Mouse (Mus musculus) CH12.LX (cell line): ENCODE measurements around the gene Polr1d. TPM values are rescaled to one million over a fixed set of nuclear protein-coding genes. Genes with fewer than 3 reads are reported as not detected.

Experiments used
- DNase-seq: peaks from one replicate; pipeline ENCODE4 v3.0.0-alpha.2; 2013; ENCODE audit errors: extremely low read depth
- H3K27ac ChIP-seq: 2 replicates; pipeline ENCODE4 v1.5.1; 2012; ENCODE audit warnings: low read depth, mild to moderate bottlenecking, control low read depth, moderate library complexity; ENCODE audit not compliant: insufficient read depth
- H3K27me3 ChIP-seq: replicated peaks from 2 replicates; pipeline ENCODE3; 2012; ENCODE audit warnings: inconsistent platforms
- H3K36me3 ChIP-seq, 2 experiments: replicated peaks in 1 of 2; 2 replicates each; pipeline versions ENCODE3 to v1.6.1; 2012; ENCODE audit warnings: inconsistent platforms in 1 of 2, low read length in 1 of 2, mild to moderate bottlenecking in 1 of 2, mixed read lengths in 1 of 2, moderate library complexity in 1 of 2; ENCODE audit not compliant: control insufficient read depth in 1 of 2, insufficient read depth in 1 of 2
- H3K4me1 ChIP-seq, 2 experiments: 2 replicates each; pipeline ENCODE4 v1.6.1; 2012; ENCODE audit warnings: inconsistent platforms in 1 of 2, moderate library complexity in 1 of 2; ENCODE audit not compliant: insufficient read depth in 2 of 2, control insufficient read depth in 1 of 2
- H3K4me2 ChIP-seq: 2 replicates; pipeline ENCODE4 v1.6.1; 2012; ENCODE audit warnings: low read depth, mild to moderate bottlenecking, control low read depth; ENCODE audit not compliant: poor library complexity, insufficient read depth, severe bottlenecking
- H3K4me3 ChIP-seq, 3 experiments: fragments of 150-350 bp in 1 of 3; sonication (generic) in 1 of 3; replicated peaks in 1 of 3; 2 replicates each; pipeline versions ENCODE3 to v1.5.1; 2011 to 2012; ENCODE audit warnings: low read depth in 2 of 3, low read length in 2 of 3, mild to moderate bottlenecking in 2 of 3, moderate library complexity in 2 of 3, control low read depth in 1 of 3, improper control_type of control experiment in 1 of 3, inconsistent platforms in 1 of 3, mixed read lengths in 1 of 3; ENCODE audit not compliant: poor library complexity in 1 of 3
- H3K79me2 ChIP-seq: replicated peaks from 2 replicates; pipeline ENCODE4 v1.6.1; 2012; ENCODE audit warnings: mild to moderate bottlenecking, moderate library complexity; ENCODE audit not compliant: control insufficient read depth, poor library complexity, insufficient read depth, severe bottlenecking; ENCODE audit errors: extremely low read depth
- H3K9ac ChIP-seq: 2 replicates; pipeline ENCODE4 v1.6.1; 2012; ENCODE audit warnings: low read depth, mild to moderate bottlenecking, control low read depth, moderate library complexity; ENCODE audit not compliant: insufficient read depth
- H3K9me3 ChIP-seq: replicated peaks from 2 replicates; pipeline ENCODE3; 2012; ENCODE audit warnings: low read length, inconsistent platforms, mixed read lengths
- CHD1 ChIP-seq: IDR thresholded peaks from 2 replicates; pipeline ENCODE4 v1.6.1; 2012; ENCODE audit warnings: low read depth, low read length, improper control_type of control experiment, inconsistent platforms
- CHD2 ChIP-seq: IDR thresholded peaks from 2 replicates; pipeline ENCODE4 v1.6.1; 2011; ENCODE audit warnings: low read length, improper control_type of control experiment
- CTCF ChIP-seq, 2 experiments: IDR thresholded peaks in 1 of 2; conservative IDR thresholded peaks in 1 of 2; 2 replicates each; pipeline ENCODE4 v1.5.1; 2011 to 2012; ENCODE audit warnings: low read depth in 2 of 2, low read length in 2 of 2, improper control_type of control experiment in 1 of 2, inconsistent platforms in 1 of 2, mild to moderate bottlenecking in 1 of 2, moderate library complexity in 1 of 2
- ETS1 ChIP-seq: conservative IDR thresholded peaks from 2 replicates; pipeline ENCODE4 v1.6.1; 2012; ENCODE audit warnings: low read depth, mild to moderate bottlenecking, inconsistent platforms, low read length, improper control_type of control experiment, moderate library complexity
- GABPA ChIP-seq: IDR thresholded peaks from 2 replicates; pipeline ENCODE4 v1.6.1; 2012; ENCODE audit warnings: low read depth, low read length, improper control_type of control experiment, inconsistent platforms; ENCODE audit not compliant: insufficient replicate concordance
- IRF4 ChIP-seq: IDR thresholded peaks from 2 replicates; pipeline ENCODE4 v1.6.1; 2014; ENCODE audit warnings: low read depth, mild to moderate bottlenecking, inconsistent platforms, low read length, improper control_type of control experiment
- JUN ChIP-seq: IDR thresholded peaks from 2 replicates; pipeline ENCODE4 v1.6.1; 2011; ENCODE audit warnings: low read depth, mild to moderate bottlenecking, low read length, improper control_type of control experiment, moderate library complexity; ENCODE audit not compliant: insufficient read depth
- JUND ChIP-seq: conservative IDR thresholded peaks from 2 replicates; pipeline ENCODE4 v1.6.1; 2011; ENCODE audit warnings: low read depth, low read length, improper control_type of control experiment
- MAFK ChIP-seq: IDR thresholded peaks from 2 replicates; pipeline ENCODE4 v1.6.1; 2011; ENCODE audit warnings: low read length, improper control_type of control experiment; ENCODE audit not compliant: insufficient replicate concordance
- MAX ChIP-seq: IDR thresholded peaks from 2 replicates; pipeline ENCODE4 v1.6.1; 2011; ENCODE audit warnings: low read length, improper control_type of control experiment
- MXI1 ChIP-seq: IDR thresholded peaks from 2 replicates; pipeline ENCODE4 v1.6.1; 2011; ENCODE audit warnings: mild to moderate bottlenecking, low read depth, low read length, improper control_type of control experiment
- MYC ChIP-seq: IDR thresholded peaks from 2 replicates; pipeline ENCODE4 v1.6.1; 2011; ENCODE audit warnings: low read depth, mild to moderate bottlenecking, improper control_type of control experiment, low read length
- NELFE ChIP-seq: IDR thresholded peaks from 2 replicates; pipeline ENCODE4 v1.6.1; 2011; ENCODE audit warnings: low read depth, low read length, improper control_type of control experiment
- POLR2A ChIP-seq: IDR thresholded peaks from 2 replicates; pipeline ENCODE4 v1.6.1; 2011; ENCODE audit warnings: low read depth, mild to moderate bottlenecking, improper control_type of control experiment, low read length
- RCOR1 ChIP-seq: conservative IDR thresholded peaks from 2 replicates; pipeline ENCODE4 v1.6.1; 2012; ENCODE audit warnings: low read depth, mild to moderate bottlenecking, inconsistent platforms, low read length, improper control_type of control experiment
- SIN3A ChIP-seq: IDR thresholded peaks from 2 replicates; pipeline ENCODE4 v1.6.1; 2012; ENCODE audit warnings: low read length, improper control_type of control experiment, inconsistent platforms
- TBP ChIP-seq: conservative IDR thresholded peaks from 2 replicates; pipeline ENCODE4 v1.6.1; 2011; ENCODE audit warnings: low read depth, low read length, improper control_type of control experiment
- TCF12 ChIP-seq: IDR thresholded peaks from 2 replicates; pipeline ENCODE4 v1.6.1; 2014; ENCODE audit warnings: low read depth, mild to moderate bottlenecking, inconsistent platforms, low read length, improper control_type of control experiment
- USF1 ChIP-seq: IDR thresholded peaks from 2 replicates; pipeline ENCODE4 v1.6.1; 2014; ENCODE audit warnings: low read depth, mild to moderate bottlenecking, inconsistent platforms, low read length, improper control_type of control experiment
- USF2 ChIP-seq: conservative IDR thresholded peaks from 2 replicates; pipeline ENCODE4 v1.6.1; 2011; ENCODE audit warnings: low read depth, low read length, improper control_type of control experiment
- ZC3H11A ChIP-seq: IDR thresholded peaks from 2 replicates; pipeline ENCODE4 v1.6.1; 2012; ENCODE audit warnings: low read depth, mild to moderate bottlenecking, inconsistent platforms, low read length, improper control_type of control experiment
- ZMIZ1 ChIP-seq: IDR thresholded peaks from 2 replicates; pipeline ENCODE4 v1.6.1; 2012; ENCODE audit warnings: low read depth, mild to moderate bottlenecking, inconsistent platforms, low read length, improper control_type of control experiment
- ZNF384 ChIP-seq: IDR thresholded peaks from 2 replicates; pipeline ENCODE4 v1.6.1; 2012; ENCODE audit warnings: low read depth, low read length, improper control_type of control experiment, inconsistent platforms
- dilution Hi-C: fragments of 300-500 bp; cut with MboI; formaldehyde crosslinking; loops from 2 replicates; pipeline ENCODE4 v1.14.3; 2020; ENCODE audit warnings: low sequenced_read_pairs; ENCODE audit not compliant: extremely low pct_unique_long_range_greater_than_20kb, extremely low pct_ligation_motif_present
- in situ Hi-C: fragments of 300-500 bp; cut with MboI; formaldehyde crosslinking; loops from 3 replicates; pipeline ENCODE4 v1.14.3; 2019; ENCODE audit warnings: low sequenced_read_pairs, low pct_ligation_motif_present, low pct_unique_long_range_greater_than_20kb, mixed read lengths
- polyA plus RNA-seq: library from polyadenylated mRNA; unstranded; fragments of >175 nt; gene quantifications from 2 replicates; pipeline ENCODE4 v1.2.1, GENCODE M21; 2012; ENCODE audit warnings: low read depth; ENCODE audit not compliant: insufficient read length
- total RNA-seq, 2 experiments: library from RNA; depleted of rRNA; stranded (reverse); fragments of 300-350 nt in 1 of 2; fragments of >200 nt in 1 of 2; gene quantifications; 2 replicates each; pipeline ENCODE4 v1.2.3; 2012 to 2014

Gene Polr1d
- total and polyA plus RNA-seq, 3 experiments: 293 to 354 (median 300) TPM

GRCm38 (mm10) chr5:147090256-147090963 is 13.6 kb downstream of the Polr1d start (continued):
- TF ChIP-seq MXI1: no peak
- TF ChIP-seq, all 38 proteins: peak for 0

- no peaks in the 10 kb centered on the region for H3K27me3 ChIP-seq
- no peaks in the 10 kb centered on the region for H3K9me3 ChIP-seq
- peaks cover 27% of the 10 kb centered on the region for H3K79me2 ChIP-seq
- no peak overlapping the region for H3K4me2 ChIP-seq
- dilution Hi-C loops (no loop called here), in situ Hi-C loops (no loop called here)
- peaks cover 0 to 12% of the 10 kb centered on the region in 2 experiments; a peak in 2 of 4 replicates for H3K4me1 ChIP-seq
- H3K4me3 ChIP-seq: no peak overlapping the region
- peaks cover 28 to 88% of the 10 kb centered on the region in 2 experiments for H3K36me3 ChIP-seq
- TF ChIP-seq TCF12 (no peak), NELFE (no peak), ZC3H11A (no peak), ETS1 (no peak), USF1 (no peak), MAX (no peak), CTCF (conservative IDR thresholded peaks at IDR 0.05 in 1 of 2, IDR thresholded peaks at IDR 0.05 in 1 of 2; ENCODE audit: low read depth in 2 of 2, low read length in 2 of 2) (no peak), MXI1 (no peak), MAFK (no peak), POLR2A (no peak), USF2 (no peak), GABPA (no peak), JUND (no peak), RCOR1 (no peak)
- DNase-seq: no peak
- H3K9ac ChIP-seq: no peak overlapping the region
- no peak overlapping the region for H3K27ac ChIP-seq
These were observed 15.6 kb downstream of the Polr1d start for GRCm38 (mm10) chr5:147092448-147092847.

GRCm38 (mm10) chr5:147094296-147094695 is 17.4 kb downstream of the Polr1d start:
- in situ Hi-C loops: no loop called here
- DNase-seq: no peak
- no peak overlapping the region for H3K9ac ChIP-seq
- H3K36me3 ChIP-seq: peaks cover 27 to 89% of the 10 kb centered on the region in 2 experiments
- H3K4me1 ChIP-seq: peaks cover 4 to 12% of the 10 kb centered on the region in 2 experiments; a peak in 3 of 4 replicates
- no peak overlapping the region for H3K27ac ChIP-seq
- peaks cover 24% of the 10 kb centered on the region for H3K79me2 ChIP-seq
- dilution Hi-C loops: no loop called here
- H3K27me3 ChIP-seq: no peaks in the 10 kb centered on the region
- H3K4me3 ChIP-seq: no peak overlapping the region
- no peaks in the 10 kb centered on the region for H3K9me3 ChIP-seq
- no peak for TF ChIP-seq USF2
- no peak for TF ChIP-seq ZMIZ1
- TF ChIP-seq USF1: no peak
- no peak for TF ChIP-seq MAX
- TF ChIP-seq TCF12: no peak
- TF ChIP-seq TBP: no peak
- TF ChIP-seq GABPA: no peak
- TF ChIP-seq JUN: no peak
- no peak for TF ChIP-seq MYC
- TF ChIP-seq ZNF384: no peak
- no peak for TF ChIP-seq CHD1
- no peak for TF ChIP-seq SIN3A
- no peak for TF ChIP-seq CHD2
- no peak for TF ChIP-seq IRF4
- TF ChIP-seq MXI1: no peak
- no peak overlapping the region for H3K4me2 ChIP-seq
